Mouse (Mus musculus) testis, adult 2 months (tissue): ENCODE data around the gene Rint1.

Experiments used
- CTCF ChIP-seq: fragments of 200-500 bp; IDR thresholded peaks from 2 replicates; pipeline ENCODE4 v1.5.1; 2012; ENCODE audit warnings: low read depth, mild to moderate bottlenecking, inconsistent platforms, low read length, moderate library complexity; ENCODE audit not compliant: control insufficient read depth, insufficient read depth, insufficient replicate concordance
- POLR2A ChIP-seq: fragments of 200-500 bp; IDR thresholded peaks from 2 replicates; pipeline ENCODE4 v1.6.1; 2012; ENCODE audit warnings: low read depth, mild to moderate bottlenecking, inconsistent platforms, low read length, moderate library complexity; ENCODE audit not compliant: control insufficient read depth

DNA sequence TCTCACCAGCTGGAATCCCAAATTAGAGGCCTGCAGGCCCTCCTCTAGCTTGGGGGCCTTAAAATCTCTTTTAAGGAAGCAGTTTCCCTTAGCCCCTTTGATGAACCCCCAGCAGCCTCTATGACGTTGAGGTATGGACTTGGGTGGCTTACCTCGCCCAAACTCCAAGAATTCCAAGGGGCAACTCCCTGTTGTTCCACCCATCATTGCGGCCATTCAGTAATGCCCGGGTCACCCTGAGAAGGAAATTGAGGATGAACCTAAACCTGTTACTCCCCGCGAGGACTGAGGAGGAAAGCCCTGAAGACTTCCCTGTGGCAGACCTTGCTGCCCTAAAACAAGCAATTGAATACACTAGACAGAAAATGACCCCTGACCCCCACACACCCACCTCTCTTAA lies 68.0 kb downstream of the Rint1 start:
- TF ChIP-seq POLR2A, result no peak
- TF ChIP-seq CTCF, result no peak
